Mouse (Mus musculus) layer of hippocampus, adult 2 months (tissue): ENCODE measurements around the gene 4833439L19Rik. TPM values are rescaled to one million over a fixed set of nuclear protein-coding genes. Genes with fewer than 3 reads are reported as not detected.
A peak's percentile ranks its signal among the peaks of the same experiment; 100 is the strongest.

ENCODE experiments used
- DNase-seq, 2 experiments: peaks; one replicate each; pipeline ENCODE4 v3.0.0; 2022; ENCODE audit warnings: low spot score in 2 of 2
- H3K27ac ChIP-seq: fragments of 200-600 bp; 2 replicates; pipeline ENCODE4 v1.8.1; 2022
- H3K4me3 ChIP-seq: fragments of 200-600 bp; 2 replicates; pipeline ENCODE4 v1.8.1; 2022; ENCODE audit warnings: mild to moderate bottlenecking
- CTCF ChIP-seq: fragments of 200-600 bp; conservative IDR thresholded peaks from 2 replicates; pipeline ENCODE4 v1.8.1; 2022; ENCODE audit warnings: antibody characterized with exemption, mild to moderate bottlenecking, moderate library complexity
- total RNA-seq, 2 experiments: library from RNA; stranded (reverse); gene quantifications; 2 replicates each; pipeline ENCODE4 v1.2.3; 2021

The 4833439L19Rik gene
- total RNA-seq, 2 experiments from 2014 or later = 152 to 159 TPM

DNA sequence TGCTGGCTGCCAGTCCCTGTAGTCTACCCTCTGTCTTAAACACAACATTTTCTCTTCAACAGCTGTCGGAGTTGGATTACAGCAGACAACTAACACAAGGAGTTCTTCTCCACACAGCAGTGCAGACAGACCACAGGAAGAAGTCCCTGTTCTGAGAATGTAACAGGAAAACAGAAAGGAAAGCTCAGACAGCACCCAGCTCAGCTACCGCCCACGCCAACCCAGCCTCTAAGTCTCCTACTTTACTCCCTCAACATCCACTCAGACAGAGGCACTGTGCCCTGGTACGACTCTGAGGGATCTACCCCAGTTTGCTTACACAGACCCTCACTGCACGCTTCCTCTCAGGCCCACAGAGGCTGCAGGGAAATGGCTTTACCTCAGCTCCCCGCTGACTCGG is 4.6 kb downstream of the 4833439L19Rik start:
- no peak for DNase-seq
- no peak for TF ChIP-seq CTCF
- peak overlapping the region; percentile 14; the same call in 1 of the 2 replicates for H3K27ac ChIP-seq
- no peak overlapping the region for H3K4me3 ChIP-seq

DNA sequence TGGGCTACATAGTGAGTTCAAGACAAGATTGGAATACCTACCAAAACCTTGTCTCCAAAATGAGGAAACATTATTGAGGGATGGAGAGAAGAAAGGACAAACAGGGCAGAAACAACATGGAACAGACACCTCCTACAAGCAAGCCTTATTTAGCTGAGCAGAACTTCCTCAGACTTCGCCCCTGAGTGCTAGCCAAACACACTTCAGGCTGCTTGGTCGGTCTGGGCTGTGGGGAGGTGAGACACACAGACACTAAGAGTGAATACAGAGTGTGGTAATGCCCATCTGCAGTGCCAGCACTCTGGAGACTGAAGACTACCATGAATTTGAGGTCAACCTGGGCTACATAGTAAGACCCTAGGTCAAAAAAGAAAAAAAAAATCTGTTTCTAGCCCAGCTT is 5.6 kb downstream of the 4833439L19Rik start:
- Histone ChIP-seq H3K27ac (no peak overlapping the region; the same call in 1 of the 2 replicates), H3K4me3 (no peak overlapping the region)
- TF ChIP-seq CTCF = no peak
- no peak for DNase-seq

DNA sequence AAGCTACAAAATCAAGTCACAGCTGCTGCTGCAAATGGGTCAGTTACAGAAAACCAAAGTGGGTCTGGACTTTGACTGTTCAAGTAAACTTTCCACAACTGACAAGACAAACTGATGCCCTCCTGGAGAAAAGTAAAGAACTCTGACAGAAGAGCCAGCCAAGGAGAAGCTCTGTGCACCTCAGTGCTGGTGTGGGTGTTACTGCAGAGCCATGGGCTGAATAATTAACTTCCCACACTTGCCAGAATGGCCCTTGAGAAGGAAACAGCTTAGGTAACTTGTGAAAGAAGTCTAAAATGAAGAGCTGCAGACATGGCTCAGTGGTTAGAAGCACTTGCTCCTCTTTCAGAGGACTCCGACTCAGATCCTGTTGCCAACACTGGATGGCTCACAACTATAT is 7.6 kb downstream of the 4833439L19Rik start:
- DNase-seq = no peak
- H3K4me3 ChIP-seq = no peak overlapping the region
- TF ChIP-seq CTCF = no peak
- H3K27ac ChIP-seq = no peak overlapping the region; the same call in 1 of the 2 replicates

DNA sequence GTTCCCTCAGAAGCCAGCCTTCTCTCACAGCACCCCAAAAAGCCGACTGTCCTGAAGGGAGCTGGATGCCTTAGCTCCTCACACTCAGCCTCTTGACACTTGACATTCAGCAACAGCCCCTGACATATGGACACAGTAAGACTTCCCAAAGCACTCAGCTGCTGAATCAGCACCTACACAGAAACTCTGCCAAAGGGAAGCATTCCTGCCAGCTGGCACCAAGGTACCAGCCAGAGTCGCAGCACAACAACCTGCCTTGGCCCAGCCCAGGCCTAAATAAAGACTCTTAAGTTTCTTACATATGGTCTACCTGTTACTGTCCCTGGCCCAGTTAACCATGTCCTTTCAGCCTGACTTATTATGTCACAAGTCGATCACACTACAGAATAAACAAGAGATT is 8.4 kb downstream of the 4833439L19Rik start:
- no peak for TF ChIP-seq CTCF
- peak overlapping the region; percentile 43; the same call in 1 of the 2 replicates for H3K27ac ChIP-seq
- DNase-seq = peak in 1 of 2 experiments; percentile 36
- H3K4me3 ChIP-seq = no peak overlapping the region

DNA sequence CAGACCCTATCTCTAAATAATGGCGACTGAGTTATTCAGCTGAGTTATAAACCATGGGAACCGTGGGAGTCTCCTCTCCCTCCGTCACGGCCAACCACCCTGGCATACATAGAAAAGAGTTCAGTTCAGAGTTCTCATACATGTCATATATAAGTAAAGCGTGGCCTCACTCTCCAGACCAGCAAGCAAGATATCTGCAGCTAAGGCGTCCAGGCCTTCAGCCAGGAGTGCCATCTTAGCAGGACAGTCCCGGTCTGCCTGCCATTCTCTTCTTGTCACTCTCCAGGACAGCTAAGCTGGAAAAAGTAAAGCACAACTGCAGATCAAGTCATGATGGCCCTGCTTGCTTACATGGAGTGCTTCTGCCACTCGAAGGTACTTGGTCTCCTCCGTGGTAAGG is 9.1 kb downstream of the 4833439L19Rik start:
- DNase-seq = no peak
- Histone ChIP-seq H3K27ac (0 out of 2 replicates have a peak overlapping the region, but pooled peaks have one; percentile 43), H3K4me3 (no peak overlapping the region)
- TF ChIP-seq CTCF = no peak

DNA sequence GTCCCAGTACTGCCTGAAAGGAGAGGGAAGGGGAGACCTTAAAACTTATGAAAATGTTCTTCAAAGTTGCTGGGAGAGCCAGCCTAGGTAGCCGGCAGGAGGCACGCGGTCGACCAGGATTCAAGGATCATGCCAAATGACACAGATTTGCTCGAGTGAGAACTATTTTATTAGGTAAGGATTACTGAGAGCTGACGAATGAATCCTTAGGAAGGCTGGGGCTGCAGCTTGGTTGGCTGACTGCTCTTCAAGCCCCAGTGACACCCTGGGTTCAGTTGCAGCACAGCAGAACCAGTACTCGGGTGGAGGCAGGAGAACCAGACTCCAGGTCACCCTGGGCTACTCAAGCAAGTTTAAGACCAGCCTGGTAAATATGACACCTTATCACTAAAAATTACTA is 17.2 kb downstream of the 4833439L19Rik start:
- no peak overlapping the region for H3K4me3 ChIP-seq
- no peak for TF ChIP-seq CTCF
- H3K27ac ChIP-seq = no peak overlapping the region
- DNase-seq = no peak

DNA sequence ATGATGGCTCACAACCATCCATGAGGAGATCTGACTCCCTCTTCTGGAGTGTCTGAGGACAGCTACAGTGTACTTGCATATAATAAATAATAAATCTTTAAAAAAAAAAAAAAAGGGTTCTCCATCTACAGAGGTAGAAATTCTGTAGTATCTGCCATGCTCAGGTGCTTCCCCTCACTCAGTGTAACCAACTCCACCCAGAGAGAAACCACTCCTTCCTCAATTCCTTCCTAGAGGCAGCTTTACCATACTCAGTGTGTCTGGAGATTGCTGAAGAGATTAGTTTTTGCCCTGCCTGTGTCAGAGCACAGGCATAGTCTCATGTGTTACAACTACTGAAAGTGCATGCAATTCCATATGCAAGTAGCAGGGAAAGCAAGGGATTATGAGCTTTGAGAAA is 33.1 kb downstream of the 4833439L19Rik start:
- no peak for DNase-seq
- H3K27ac ChIP-seq = no peak overlapping the region
- no peak overlapping the region for H3K4me3 ChIP-seq
- no peak for TF ChIP-seq CTCF

DNA sequence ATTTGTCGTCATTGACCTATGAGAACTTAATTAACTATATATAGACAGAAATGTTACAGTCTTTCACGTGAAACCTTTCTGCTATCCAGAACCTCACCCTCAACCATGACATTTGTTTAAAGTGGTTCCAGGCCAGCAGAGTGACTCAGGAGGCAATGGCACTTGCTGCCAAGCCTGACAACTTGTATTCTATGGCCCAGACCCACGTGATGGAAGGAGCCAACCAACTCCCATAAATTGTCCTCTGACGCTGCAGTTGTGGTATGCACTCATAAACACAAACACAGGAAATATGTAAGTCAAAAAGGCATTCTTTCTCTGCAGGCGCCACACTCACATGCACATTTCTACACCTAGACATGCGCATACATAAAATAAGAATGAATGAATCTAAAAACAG is 38.1 kb downstream of the 4833439L19Rik start:
- no peak for TF ChIP-seq CTCF
- DNase-seq = no peak
- H3K27ac ChIP-seq = no peak overlapping the region
- no peak overlapping the region for H3K4me3 ChIP-seq

DNA sequence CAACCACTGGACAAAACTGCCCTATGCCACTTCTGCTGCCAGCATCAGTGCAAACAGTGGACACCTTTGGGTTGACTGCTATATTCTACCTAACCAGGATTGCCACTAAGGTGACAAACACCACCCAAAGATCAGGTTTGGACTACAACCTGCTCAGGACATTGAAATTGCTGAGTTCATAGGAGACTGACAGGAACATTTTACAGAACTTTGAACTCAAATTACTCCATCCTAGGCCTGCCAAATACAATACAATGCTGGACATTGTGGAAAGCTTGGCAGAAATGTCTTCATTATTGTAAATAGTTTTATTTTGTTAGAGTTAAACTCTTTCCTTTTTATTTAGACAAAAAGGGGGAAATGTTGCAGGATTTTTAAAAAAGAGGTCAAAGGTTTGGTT is 44.1 kb downstream of the 4833439L19Rik start:
- no peak for DNase-seq
- Histone ChIP-seq H3K27ac (no peak overlapping the region), H3K4me3 (no peak overlapping the region)
- no peak for TF ChIP-seq CTCF

DNA sequence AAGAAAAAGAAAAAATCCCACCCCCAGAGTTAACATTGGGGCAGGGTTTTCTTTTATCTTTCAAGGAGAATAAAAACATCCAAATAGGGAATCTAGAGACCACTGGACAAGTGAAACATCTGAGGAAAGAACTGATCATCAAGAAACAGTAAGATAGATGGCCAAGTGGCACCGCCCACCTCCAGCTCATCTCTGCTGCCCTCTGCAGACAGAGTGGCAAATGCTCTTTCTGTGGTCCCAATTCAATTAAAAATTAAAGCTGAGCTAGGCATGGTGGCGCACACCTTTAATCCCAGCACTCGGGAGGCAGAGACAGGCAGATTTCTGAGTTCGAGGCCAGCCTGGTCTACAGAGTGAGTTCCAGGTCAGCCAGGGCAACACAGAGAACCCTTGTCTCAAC is 45.0 kb downstream of the 4833439L19Rik start:
- no peak overlapping the region for H3K27ac ChIP-seq
- TF ChIP-seq CTCF = peak; percentile 66
- DNase-seq = no peak
- no peak overlapping the region for H3K4me3 ChIP-seq

DNA sequence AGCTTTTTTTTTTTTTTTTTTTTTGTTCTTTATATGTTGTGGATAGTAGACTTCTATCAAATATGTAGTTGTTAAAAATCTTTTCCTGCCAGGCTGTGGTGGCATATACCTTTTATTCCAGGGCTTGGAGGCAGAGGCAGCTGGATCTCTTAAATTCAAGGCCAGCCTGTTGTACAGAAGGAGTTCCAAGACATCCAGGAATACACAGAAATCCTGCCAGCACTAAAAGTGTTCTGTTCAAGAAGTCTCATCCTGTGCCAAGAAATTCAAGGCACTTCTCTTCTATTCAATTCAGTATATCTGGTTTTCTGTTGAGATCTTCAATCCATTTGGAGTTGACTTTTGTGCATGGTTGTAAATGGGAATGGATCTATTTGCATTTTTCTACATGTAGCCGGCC is 59.3 kb downstream of the 4833439L19Rik start:
- DNase-seq = no peak
- no peak overlapping the region for H3K27ac ChIP-seq
- H3K4me3 ChIP-seq = no peak overlapping the region
- TF ChIP-seq CTCF = no peak

DNA sequence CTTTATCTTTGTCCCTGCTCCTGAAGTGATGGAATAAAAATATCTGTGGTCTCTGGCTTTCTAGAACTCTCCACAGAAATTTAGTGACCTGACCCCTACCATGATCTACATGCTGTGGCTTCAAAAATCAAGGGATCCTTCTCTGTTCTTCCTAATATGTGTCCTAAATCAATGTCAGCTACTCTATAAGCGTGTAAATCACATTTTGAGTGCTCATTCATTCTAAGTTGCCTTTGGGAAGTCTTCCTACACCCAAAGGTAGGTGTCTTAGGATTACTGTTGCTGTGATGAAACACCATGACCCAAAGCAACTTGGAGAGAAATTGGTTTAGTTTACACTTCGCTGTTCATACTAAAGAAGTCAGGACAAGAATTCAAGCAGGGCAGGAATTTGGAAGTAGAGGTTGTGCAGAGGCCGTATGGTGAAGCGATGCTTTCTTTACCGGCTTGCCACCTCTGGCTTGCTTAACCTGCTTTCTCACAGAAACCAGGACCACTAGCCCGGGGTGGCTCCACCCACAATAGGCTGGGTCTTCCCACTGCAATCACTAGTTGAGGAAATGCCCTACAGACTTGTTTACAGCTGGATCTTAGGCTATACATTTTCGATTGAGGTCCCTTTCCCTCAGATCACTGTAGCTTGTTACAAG is 60.5 kb downstream of the 4833439L19Rik start:
- H3K4me3 ChIP-seq = peak overlapping the region; percentile 89
- no peak for TF ChIP-seq CTCF
- DNase-seq = no peak
- peak overlapping the region; percentile 88 for H3K27ac ChIP-seq

DNA sequence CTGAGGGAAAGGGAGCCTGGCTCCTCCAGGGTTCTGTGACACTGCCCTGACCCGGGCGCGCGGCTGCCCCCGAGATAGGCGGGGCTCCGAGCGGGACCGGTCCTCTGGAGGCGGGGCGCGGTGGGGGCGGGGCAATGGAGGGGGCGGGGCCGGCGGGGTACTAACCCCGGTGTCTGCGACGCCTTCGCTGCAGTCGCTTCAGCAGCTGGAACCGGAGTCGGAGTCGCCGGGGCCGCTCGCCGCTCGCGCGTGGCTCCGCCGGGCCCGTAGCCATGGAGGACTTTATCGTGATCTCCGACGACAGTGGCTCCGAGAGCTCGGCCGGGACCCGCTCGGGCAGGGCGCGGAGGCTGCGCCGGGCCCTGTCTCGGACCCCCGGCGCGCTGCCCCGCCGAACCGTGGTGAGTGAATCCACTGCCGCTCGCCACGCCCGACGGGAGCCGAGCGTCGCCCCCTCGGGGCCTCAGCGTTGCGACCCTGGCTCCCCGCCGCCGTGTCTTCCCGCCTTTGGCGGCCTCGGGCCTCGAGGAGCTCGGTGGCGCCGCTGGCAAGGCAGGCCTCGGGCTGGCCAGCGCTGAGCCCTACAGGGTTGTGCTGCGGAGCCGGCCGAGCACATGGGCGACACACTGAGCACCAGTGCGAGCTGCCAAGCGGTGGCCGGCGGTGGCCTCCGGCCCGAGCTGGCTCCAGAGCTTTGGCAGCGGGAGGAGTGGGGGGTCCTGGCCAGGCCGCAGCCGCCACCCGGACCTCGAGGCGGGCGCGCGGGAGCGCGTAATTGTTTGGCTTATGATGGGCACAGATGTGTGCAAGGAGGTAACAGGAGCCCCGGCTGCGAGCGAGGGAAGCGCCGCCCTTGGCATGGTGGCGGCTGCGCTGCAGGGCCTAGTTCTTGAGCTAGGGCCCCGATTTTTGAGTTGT is 61.4 kb downstream of the 4833439L19Rik start, which contains the start of gene Simc1:
TSS of gene Simc1 (plus strand) at position 176 of the 918 bp plus-strand sequence.
- peak; percentile 23 to 62 for DNase-seq
- peak; percentile 33; the same call in 1 of the 2 replicates for TF ChIP-seq CTCF
- peak within 1 kb of the TSS; percentile 88 for H3K27ac ChIP-seq
- H3K4me3 ChIP-seq = peak within 1 kb of the TSS; percentile 89

DNA sequence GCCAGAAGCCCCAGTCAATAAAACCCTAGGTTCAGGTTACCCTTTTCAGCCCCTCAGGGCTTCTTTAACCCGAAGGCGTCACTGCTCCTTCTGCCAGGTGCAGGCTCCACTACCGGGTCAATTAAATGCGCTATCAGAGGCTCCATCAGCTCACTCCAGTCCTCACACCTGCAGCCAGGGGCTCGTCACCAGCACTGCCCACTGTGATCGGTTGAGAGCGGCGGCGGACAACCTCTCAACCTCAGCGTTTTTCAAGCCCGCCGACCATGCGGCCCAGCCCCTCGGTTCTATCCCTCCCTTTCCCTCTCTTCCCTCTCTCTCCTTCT is 62.0 kb downstream of the 4833439L19Rik start:
- no peak for TF ChIP-seq CTCF
- DNase-seq = no peak
- H3K27ac ChIP-seq = no peak overlapping the region
- H3K4me3 ChIP-seq = peak overlapping the region; percentile 89
